Mouse (Mus musculus) embryonic fibroblast, embryonic 13.5 days (primary cell): Measurements from ENCODE around the gene Hs6st1.

ENCODE experiments used
- CTCF ChIP-seq: IDR thresholded peaks from 2 replicates; pipeline ENCODE4 v1.5.1; 2011; ENCODE audit warnings: mild to moderate bottlenecking, control low read depth, low read length, moderate library complexity, borderline replicate concordance; ENCODE audit not compliant: insufficient read depth
- POLR2A ChIP-seq: IDR thresholded peaks from 2 replicates; pipeline ENCODE4 v1.6.1; 2011; ENCODE audit warnings: low read depth, mild to moderate bottlenecking, control low read depth, low read length, moderate library complexity

GRCm38 (mm10) chr1:36105917-36106706 is 37.9 kb downstream of the Hs6st1 start:
- no peak for TF ChIP-seq CTCF
- TF ChIP-seq POLR2A, result no peak
